Mouse (Mus musculus): ENCODE results near the gene S100b.

Gene S100b

GRCm38 (mm10) chr10:76260358-76261059 lies 6.9 kb downstream of the S100b start:
- DNase-seq = peak in 1 of 2 experiments; percentile 21

- peak; percentile 50 to 66 for DNase-seq
These were observed 7.8 kb downstream of the S100b start for GRCm38 (mm10) chr10:76261447-76261846.

- peak in 1 of 2 experiments; percentile 26 for DNase-seq
These were observed 8.8 kb downstream of the S100b start for GRCm38 (mm10) chr10:76262431-76262830.

- peak; percentile 37 to 58 for DNase-seq
These were observed 17.6 kb downstream of the S100b start for GRCm38 (mm10) chr10:76271238-76271637.

- no peak for DNase-seq
These were observed 21.6 kb downstream of the S100b start for GRCm38 (mm10) chr10:76275256-76275655.

GRCm38 (mm10) chr10:76278541-76279097 lies 25.0 kb downstream of the S100b start:
- DNase-seq = no peak

- peak in 1 of 2 experiments; percentile 48 for DNase-seq
These were observed 34.8 kb downstream of the S100b start for GRCm38 (mm10) chr10:76288268-76288993.

GRCm38 (mm10) chr10:76289052-76289451 lies 35.4 kb downstream of the S100b start:
- no peak for DNase-seq

GRCm38 (mm10) chr10:76289936-76290671 lies 36.5 kb downstream of the S100b start:
- DNase-seq = no peak

- DNase-seq = no peak
These were observed 39.6 kb downstream of the S100b start for GRCm38 (mm10) chr10:76293222-76293621.

- no peak for DNase-seq
These were observed 46.5 kb downstream of the S100b start for GRCm38 (mm10) chr10:76300133-76300532.

GRCm38 (mm10) chr10:76306738-76307137 lies 53.1 kb downstream of the S100b start:
- DNase-seq = no peak
